Comparison of ENCODE assay signal across 8 mouse cellular contexts in the genomic region with DNA sequence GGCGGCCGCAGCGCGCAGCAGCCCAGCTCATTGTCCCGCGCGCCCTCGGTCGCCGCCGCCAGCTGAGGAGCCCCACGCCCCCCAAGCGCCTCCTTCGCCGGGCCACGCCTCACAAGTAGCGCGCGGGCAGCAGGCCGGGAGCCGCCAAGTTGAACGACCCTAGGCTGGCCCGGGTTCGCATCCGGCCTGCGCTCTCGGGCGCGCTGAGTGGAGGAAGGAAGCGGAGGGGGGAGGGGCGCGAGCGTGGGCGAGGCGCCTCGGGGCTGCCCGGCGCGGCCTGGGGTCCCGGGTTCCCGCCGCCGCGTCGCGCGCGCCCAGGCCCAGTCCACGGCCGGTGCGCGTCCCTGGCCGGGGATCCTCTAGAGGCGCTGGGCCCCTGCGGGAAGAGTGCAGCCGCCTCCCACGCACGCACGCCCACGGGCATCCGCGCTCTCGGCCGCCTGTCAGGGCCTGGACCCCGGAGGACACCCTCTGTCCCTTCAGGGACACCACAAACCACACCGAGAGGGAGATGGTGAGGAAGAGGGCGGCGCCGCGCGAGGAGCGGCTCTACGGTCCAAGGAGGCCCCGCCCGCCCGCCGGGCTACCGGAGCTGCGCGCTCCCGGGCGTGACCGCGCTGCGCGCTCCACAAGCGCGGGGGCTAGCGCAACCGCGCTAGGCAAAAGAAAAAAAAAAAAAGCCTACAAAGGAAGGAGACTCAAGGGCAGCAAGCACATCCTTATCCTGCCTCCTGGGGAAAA. TPM values are rescaled to one million over a fixed set of nuclear protein-coding genes. Genes with fewer than 3 reads are reported as not detected.
DNase-seq lines count a peak whose midpoint lies in the region; ATAC-seq lines count a peak whose summit lies in the region.

Gene Dclk2 (minus strand): TSS at position 510 of the 741 bp plus-strand sequence.

- DNase-seq in ZHBTc4 (ENCODE audit: low read depth, low spot score), result peak; percentile 93
- DNase-seq in cerebellum, postnatal 4 days (ENCODE audit: low spot score in 2 of 2), result peak; percentile 55 to 83
- DNase-seq in frontal cortex, postnatal 36 days (ENCODE audit: low spot score in 2 of 2), result peak; percentile 80 to 84
- peak; percentile 90 for DNase-seq in hindbrain, embryonic 14.5 days (ENCODE audit: low spot score)
- peak; percentile 69 for DNase-seq in left cerebral cortex, adult 11 months (ENCODE audit: low spot score)
- DNase-seq in lung, postnatal 25 days (ENCODE audit: low spot score), result peak; percentile 65
- peak; percentile 91 for DNase-seq in retina, postnatal 1 day
- peak; percentile 84 to 88 for DNase-seq in thymus, postnatal 36 days

- H3K4me3 ChIP-seq in hindbrain, embryonic 14.5 days (replicated peaks; ENCODE audit: low read length), result peak within 1 kb of the TSS; percentile 85

- H3K27me3 ChIP-seq in hindbrain, embryonic 14.5 days (ENCODE audit: control insufficient read depth, insufficient read depth, low read length), result no peaks in the 10 kb centered on the region

- peak within 1 kb of the TSS; percentile 97 for H3K9ac ChIP-seq in hindbrain, embryonic 14.5 days

- no peaks in the 10 kb centered on the region for H3K36me3 ChIP-seq in hindbrain, embryonic 14.5 days (replicated peaks; ENCODE audit: control insufficient read depth, insufficient read depth)

- H3K27ac ChIP-seq in hindbrain, embryonic 14.5 days, result peak within 1 kb of the TSS; percentile 98

- under 1% methylated on average over 81 of the region's 91 CpGs for WGBS in hindbrain, embryonic 14.5 days

- peaks cover 32% of the 10 kb centered on the region for H3K4me1 ChIP-seq in hindbrain, embryonic 14.5 days (replicated peaks; ENCODE audit: control insufficient read depth, insufficient read depth, low read length)

- peak within 1 kb of the TSS; percentile 78 for H3K4me2 ChIP-seq in hindbrain, embryonic 14.5 days (replicated peaks)

- no peaks in the 10 kb centered on the region for H3K9me3 ChIP-seq in hindbrain, embryonic 14.5 days (ENCODE audit: control insufficient read depth, low read length)

- peak; percentile 87 for ATAC-seq in hindbrain, embryonic 14.5 days (ENCODE audit: low FRiP score)

RNA-seq across cellular contexts. Expression of gene Dclk2, which starts in this region (rescaled TPM):
- 87.4 and 88.8 TPM in 2 replicates for polyA plus RNA-seq in hindbrain, embryonic 14.5 days (2014; fragmentation: Nextera tagmentation; extraction: Ambion mirVana)

Comparison
In these comparisons a context has a peak if more than half of its experiments do, and no peak if none do; other contexts are left out.
1. Peak in every context shown above with its lines: DNase-seq, ATAC-seq, H3K4me3 ChIP-seq and H3K27ac ChIP-seq.